Mouse (Mus musculus): ENCODE measurements around the gene Tomm70a.

DNA sequence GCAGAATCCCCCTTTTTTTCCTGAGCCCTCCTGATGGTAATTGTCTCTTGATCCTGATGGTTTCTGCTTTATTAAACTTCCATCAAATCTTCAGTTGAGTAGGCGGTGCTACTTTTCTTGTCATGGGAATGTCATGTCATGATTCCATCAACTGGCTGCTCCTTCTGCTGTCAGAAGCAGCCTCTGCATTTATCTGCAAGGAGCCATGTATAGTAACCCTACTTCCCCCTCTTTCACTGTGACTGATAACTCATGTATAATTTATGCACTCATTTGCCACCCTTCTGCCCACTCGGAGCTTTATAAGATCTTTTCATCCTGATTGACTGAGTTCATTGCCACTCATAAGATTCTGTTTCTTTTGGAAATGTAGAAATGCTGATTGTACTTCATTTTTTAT lies 3.9 kb upstream of the Tomm70a start:
- no peak for TF ChIP-seq POLR2A (IDR thresholded peaks at IDR 0.05; ENCODE audit: extremely low read depth, insufficient read depth, low read length)
- TF ChIP-seq CTCF (IDR thresholded peaks at IDR 0.05; ENCODE audit: extremely low read depth, insufficient read depth, low read length) = no peak
